Mouse (Mus musculus): ENCODE results near the gene Utrn. TPM values are rescaled to one million over a fixed set of nuclear protein-coding genes. Genes with fewer than 3 reads are reported as not detected.

The Utrn gene
- polyA plus RNA-seq, 1 experiment = 159 TPM

DNA sequence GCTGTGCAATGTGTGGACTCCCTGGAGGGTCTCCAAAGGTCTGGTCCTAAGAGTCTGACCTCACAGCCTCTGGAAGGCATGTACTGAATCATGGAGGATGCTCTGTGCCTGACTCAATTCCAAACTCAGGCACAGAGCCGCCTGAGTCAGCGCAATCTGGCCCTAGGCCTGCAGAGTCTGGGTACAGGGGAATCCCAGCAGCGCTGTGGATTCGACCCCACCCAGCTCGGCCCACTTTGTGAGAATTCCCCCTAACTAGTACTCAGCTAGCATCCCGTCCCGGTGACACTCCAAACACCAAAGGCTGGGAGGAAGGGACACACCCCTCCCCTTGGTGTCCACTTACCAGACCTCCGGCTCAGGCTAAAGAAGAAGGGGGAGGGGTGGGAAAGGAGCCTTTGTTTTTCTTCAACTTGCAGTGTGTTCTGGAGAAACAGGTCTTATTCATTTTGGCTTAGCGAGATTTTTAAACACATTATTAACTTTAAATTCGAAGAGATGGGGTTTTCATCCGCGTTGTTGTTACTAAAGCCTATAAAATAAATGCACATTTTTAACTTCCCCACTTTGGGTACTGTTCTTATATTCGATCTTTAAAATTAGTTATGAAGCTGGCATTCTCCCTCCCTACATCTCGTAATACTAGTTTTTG is 9.6 kb upstream of the Utrn start:
- Histone ChIP-seq H3K9ac (ENCODE audit: low read depth, poor library complexity, severe bottlenecking) (no peak overlapping the region), H3K27ac (ENCODE audit: insufficient read depth, low read length) (no peak overlapping the region), H3K4me1 (ENCODE audit: control insufficient read depth, insufficient read depth, low read length) (no peaks in the 10 kb centered on the region), H3K4me3 (ENCODE audit: low read depth, low read length) (no peak overlapping the region), H3K9me3 (replicated peaks; ENCODE audit: control insufficient read depth, insufficient read depth, low read length, poor library complexity, severe bottlenecking) (no peaks in the 10 kb centered on the region), H3K36me3 (ENCODE audit: control insufficient read depth, insufficient read depth, low read length, poor library complexity, severe bottlenecking) (no peaks in the 10 kb centered on the region), H3K27me3 (ENCODE audit: control insufficient read depth, insufficient read depth, low read length, poor library complexity, severe bottlenecking) (no peaks in the 10 kb centered on the region)
- TF ChIP-seq POLR2A (IDR thresholded peaks at IDR 0.05; ENCODE audit: insufficient read depth, low read length) (no peak), EP300 (IDR thresholded peaks at IDR 0.05; ENCODE audit: insufficient read depth, low read depth, low read length) (peak; percentile 53; the same call in 1 of the 2 replicates), CTCF (IDR thresholded peaks at IDR 0.05; ENCODE audit: low read depth, low read length) (no peak)

GRCm38 (mm10) chr10:12876426-12876825 is 7.3 kb upstream of the Utrn start:
- no peaks in the 10 kb centered on the region for H3K27me3 ChIP-seq (ENCODE audit: control insufficient read depth, insufficient read depth, low read length, poor library complexity, severe bottlenecking)
- H3K9me3 ChIP-seq (replicated peaks; ENCODE audit: control insufficient read depth, insufficient read depth, low read length, poor library complexity, severe bottlenecking) = no peaks in the 10 kb centered on the region
- no peak overlapping the region for H3K4me3 ChIP-seq (ENCODE audit: low read depth, low read length)
- TF ChIP-seq POLR2A (IDR thresholded peaks at IDR 0.05; ENCODE audit: insufficient read depth, low read length) (no peak), CTCF (IDR thresholded peaks at IDR 0.05; ENCODE audit: low read depth, low read length) (no peak), EP300 (IDR thresholded peaks at IDR 0.05; ENCODE audit: insufficient read depth, low read depth, low read length) (no peak)
- H3K27ac ChIP-seq (ENCODE audit: insufficient read depth, low read length) = no peak overlapping the region
- no peaks in the 10 kb centered on the region for H3K36me3 ChIP-seq (ENCODE audit: control insufficient read depth, insufficient read depth, low read length, poor library complexity, severe bottlenecking)
- no peak overlapping the region for H3K9ac ChIP-seq (ENCODE audit: low read depth, poor library complexity, severe bottlenecking)
- H3K4me1 ChIP-seq (ENCODE audit: control insufficient read depth, insufficient read depth, low read length) = no peaks in the 10 kb centered on the region

GRCm38 (mm10) chr10:12875410-12875809 is 6.2 kb upstream of the Utrn start:
- H3K9me3 ChIP-seq (replicated peaks; ENCODE audit: control insufficient read depth, insufficient read depth, low read length, poor library complexity, severe bottlenecking) = no peaks in the 10 kb centered on the region

DNA sequence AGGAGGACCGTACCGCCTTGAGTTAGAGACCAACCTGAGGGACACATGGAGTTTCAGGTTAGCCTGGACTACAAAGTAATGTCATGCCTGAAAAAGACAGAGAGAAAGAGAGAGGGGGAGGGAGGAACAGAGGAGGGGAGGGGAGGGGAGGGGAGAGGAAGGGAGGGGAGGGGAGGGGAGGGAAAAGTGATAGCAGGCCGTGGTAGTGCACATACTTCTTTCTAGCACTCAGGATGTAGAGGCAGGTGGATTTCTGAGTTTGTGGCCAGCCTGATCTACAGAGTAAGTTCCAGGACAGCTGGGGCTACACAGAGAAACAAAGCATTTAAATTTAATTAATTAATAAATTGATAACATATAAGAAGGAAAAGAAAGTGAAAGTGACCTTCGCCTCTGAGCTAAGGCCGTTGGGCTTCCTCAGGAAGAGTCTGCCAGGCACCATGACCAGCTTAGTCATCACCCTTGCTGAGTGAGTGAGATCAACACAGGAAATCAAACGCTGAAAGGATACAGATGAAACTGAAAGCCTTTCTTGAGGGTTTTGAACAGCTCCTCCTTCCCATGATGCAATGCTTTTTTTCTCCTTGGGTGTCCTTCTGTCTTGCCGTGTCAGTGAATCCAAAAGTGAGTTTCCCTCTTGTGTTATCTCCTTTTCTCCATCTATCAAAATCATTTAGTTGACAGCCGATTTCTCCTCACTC is 5.6 kb upstream of the Utrn start:
- Histone ChIP-seq H3K4me3 (ENCODE audit: low read depth, low read length) (no peak overlapping the region), H3K27me3 (ENCODE audit: control insufficient read depth, insufficient read depth, low read length, poor library complexity, severe bottlenecking) (no peaks in the 10 kb centered on the region), H3K36me3 (ENCODE audit: control insufficient read depth, insufficient read depth, low read length, poor library complexity, severe bottlenecking) (no peaks in the 10 kb centered on the region), H3K27ac (ENCODE audit: insufficient read depth, low read length) (no peak overlapping the region), H3K9ac (ENCODE audit: low read depth, poor library complexity, severe bottlenecking) (no peak overlapping the region), H3K4me1 (ENCODE audit: control insufficient read depth, insufficient read depth, low read length) (no peaks in the 10 kb centered on the region), H3K9me3 (replicated peaks; ENCODE audit: control insufficient read depth, insufficient read depth, low read length, poor library complexity, severe bottlenecking) (no peaks in the 10 kb centered on the region)
- no peak for TF ChIP-seq POLR2A (IDR thresholded peaks at IDR 0.05; ENCODE audit: insufficient read depth, low read length)
- no peak for TF ChIP-seq CTCF (IDR thresholded peaks at IDR 0.05; ENCODE audit: low read depth, low read length)
- no peak for TF ChIP-seq EP300 (IDR thresholded peaks at IDR 0.05; ENCODE audit: insufficient read depth, low read depth, low read length)

More at GRCm38 (mm10) chr10:12875410-12875809, 6.2 kb upstream of the Utrn start:
- Histone ChIP-seq H3K36me3 (ENCODE audit: control insufficient read depth, insufficient read depth, low read length, poor library complexity, severe bottlenecking) (no peaks in the 10 kb centered on the region), H3K27me3 (ENCODE audit: control insufficient read depth, insufficient read depth, low read length, poor library complexity, severe bottlenecking) (no peaks in the 10 kb centered on the region), H3K4me1 (ENCODE audit: control insufficient read depth, insufficient read depth, low read length) (no peaks in the 10 kb centered on the region), H3K27ac (ENCODE audit: insufficient read depth, low read length) (no peak overlapping the region), H3K4me3 (ENCODE audit: low read depth, low read length) (no peak overlapping the region), H3K9ac (ENCODE audit: low read depth, poor library complexity, severe bottlenecking) (no peak overlapping the region)
- TF ChIP-seq EP300 (IDR thresholded peaks at IDR 0.05; ENCODE audit: insufficient read depth, low read depth, low read length) (no peak), POLR2A (IDR thresholded peaks at IDR 0.05; ENCODE audit: insufficient read depth, low read length) (no peak), CTCF (IDR thresholded peaks at IDR 0.05; ENCODE audit: low read depth, low read length) (no peak)

DNA sequence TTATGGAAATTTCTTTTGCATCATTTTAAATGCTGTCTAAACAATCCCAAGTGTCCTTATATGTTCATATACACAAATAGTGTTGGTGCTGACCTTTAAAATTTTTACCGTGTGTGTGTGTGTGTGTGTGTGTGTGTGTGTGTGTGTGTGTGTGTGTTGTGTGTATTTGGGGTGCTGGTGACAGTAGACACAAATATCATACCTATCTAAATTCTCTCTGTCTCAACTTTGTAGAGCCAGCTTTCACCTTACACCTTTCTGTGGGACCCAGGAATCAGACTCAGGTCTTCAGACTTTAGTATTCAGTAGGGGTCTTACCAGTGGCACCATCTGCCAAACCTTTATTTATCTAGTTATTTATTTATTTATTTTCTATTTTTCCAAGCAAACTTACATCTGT is 681 bp upstream of the Utrn start:
- H3K9me3 ChIP-seq (replicated peaks; ENCODE audit: control insufficient read depth, insufficient read depth, low read length, poor library complexity, severe bottlenecking) = no peaks in the 10 kb centered on the region
- peak overlapping the region; percentile 90; the same call in 1 of the 2 replicates for H3K9ac ChIP-seq (ENCODE audit: low read depth, poor library complexity, severe bottlenecking)
- no peak overlapping the region for H3K4me3 ChIP-seq (ENCODE audit: low read depth, low read length)
- TF ChIP-seq CTCF (IDR thresholded peaks at IDR 0.05; ENCODE audit: low read depth, low read length) (no peak), EP300 (IDR thresholded peaks at IDR 0.05; ENCODE audit: insufficient read depth, low read depth, low read length) (no peak), POLR2A (IDR thresholded peaks at IDR 0.05; ENCODE audit: insufficient read depth, low read length) (no peak)
- H3K27me3 ChIP-seq (ENCODE audit: control insufficient read depth, insufficient read depth, low read length, poor library complexity, severe bottlenecking) = no peaks in the 10 kb centered on the region
- H3K36me3 ChIP-seq (ENCODE audit: control insufficient read depth, insufficient read depth, low read length, poor library complexity, severe bottlenecking) = no peaks in the 10 kb centered on the region
- no peak overlapping the region for H3K27ac ChIP-seq (ENCODE audit: insufficient read depth, low read length)
- H3K4me1 ChIP-seq (ENCODE audit: control insufficient read depth, insufficient read depth, low read length) = no peaks in the 10 kb centered on the region

Data from ES-Bruce4 (cell line).